Mouse (Mus musculus): ENCODE measurements around the gene Pik3r2.
"Not testable (repeated sequence)": the region's sequence is repeated elsewhere in the genome, so short reads cannot be mapped to it uniquely, and the experiment has no call there.

Gene Pik3r2

GRCm38 (mm10) chr8:70776496-70777444 is at the start of gene Pik3r2:
TSS of gene Pik3r2 (minus strand) at chr8:70776713.
- peak; percentile 98 for DNase-seq (ENCODE audit: low read depth, low spot score)

GRCm38 (mm10) chr8:70825816-70826215 is 49.3 kb upstream of the Pik3r2 start:
- no peak for DNase-seq (ENCODE audit: low read depth, low spot score)

- DNase-seq (ENCODE audit: low read depth, low spot score) = no peak
Observed at GRCm38 (mm10) chr8:70823802-70824201, 47.3 kb upstream of the Pik3r2 start.

- DNase-seq (ENCODE audit: low read depth, low spot score) = not testable (repeated sequence)
Observed at GRCm38 (mm10) chr8:70822594-70822993, 46.1 kb upstream of the Pik3r2 start.

- DNase-seq (ENCODE audit: low read depth, low spot score) = no peak
Observed at GRCm38 (mm10) chr8:70821992-70822391, 45.5 kb upstream of the Pik3r2 start.

- peak; percentile 64 for DNase-seq (ENCODE audit: low read depth, low spot score)
Observed at GRCm38 (mm10) chr8:70821399-70821962, 45.0 kb upstream of the Pik3r2 start.

GRCm38 (mm10) chr8:70820101-70820935 is 43.8 kb upstream of the Pik3r2 start:
- DNase-seq (ENCODE audit: low read depth, low spot score) = no peak

- DNase-seq (ENCODE audit: low read depth, low spot score) = no peak
Observed at GRCm38 (mm10) chr8:70816679-70817078, 40.2 kb upstream of the Pik3r2 start.

GRCm38 (mm10) chr8:70812885-70813284 is 36.4 kb upstream of the Pik3r2 start:
- no peak for DNase-seq (ENCODE audit: low read depth, low spot score)

GRCm38 (mm10) chr8:70812055-70812454 is 35.5 kb upstream of the Pik3r2 start:
- no peak for DNase-seq (ENCODE audit: low read depth, low spot score)

GRCm38 (mm10) chr8:70810962-70811680 is 34.6 kb upstream of the Pik3r2 start:
- no peak for DNase-seq (ENCODE audit: low read depth, low spot score)

- DNase-seq (ENCODE audit: low read depth, low spot score) = no peak
Observed at GRCm38 (mm10) chr8:70808955-70809701, 32.6 kb upstream of the Pik3r2 start.

- DNase-seq (ENCODE audit: low read depth, low spot score) = no peak
Observed at GRCm38 (mm10) chr8:70808239-70808638, 31.7 kb upstream of the Pik3r2 start, which contains the start of gene Il12rb1. TSS of gene Il12rb1 (plus strand) at chr8:70808449.

GRCm38 (mm10) chr8:70807304-70807703 is 30.8 kb upstream of the Pik3r2 start:
- DNase-seq (ENCODE audit: low read depth, low spot score) = no peak

GRCm38 (mm10) chr8:70806541-70806940 is 30.0 kb upstream of the Pik3r2 start:
- no peak for DNase-seq (ENCODE audit: low read depth, low spot score)

- peak; percentile 59 for DNase-seq (ENCODE audit: low read depth, low spot score)
Observed at GRCm38 (mm10) chr8:70804481-70805206, 28.1 kb upstream of the Pik3r2 start, which contains the start of gene Mast3. TSS of gene Mast3 (minus strand) at chr8:70805054.

GRCm38 (mm10) chr8:70803761-70804480 is 27.4 kb upstream of the Pik3r2 start:
- no peak for DNase-seq (ENCODE audit: low read depth, low spot score)

GRCm38 (mm10) chr8:70802786-70803510 is 26.4 kb upstream of the Pik3r2 start:
- no peak for DNase-seq (ENCODE audit: low read depth, low spot score)

All from embryo, embryonic 11.5 days (tissue).